Mouse (Mus musculus) midbrain, postnatal 0 days (tissue): ENCODE measurements around the gene Vmn2r22. TPM values are rescaled to one million over a fixed set of nuclear protein-coding genes. Genes with fewer than 3 reads are reported as not detected.
"Not testable (repeated sequence)": the region's sequence is repeated elsewhere in the genome, so short reads cannot be mapped to it uniquely, and the experiment has no call there.

Experiments
- ATAC-seq: fragments of 200-750 bp; cut with Nextera tagmentation; 2 replicates; pipeline ENCODE4 v1.8.0; 2017; ENCODE audit warnings: moderate number of reproducible peaks, mild to moderate bottlenecking, moderate TSS enrichment, moderate library complexity; ENCODE audit not compliant: low FRiP score
- DNase-seq: peaks from one replicate; pipeline ENCODE4 v3.0.0-alpha.2; 2015; ENCODE audit warnings: low spot score
- H3K27ac ChIP-seq: fragments of 300-500 bp; sonication (generic); 2 replicates; pipeline ENCODE4 v1.5.1; 2014; ENCODE audit warnings: low read depth, mild to moderate bottlenecking, low read length, mixed read lengths
- H3K27me3 ChIP-seq: fragments of 300-500 bp; sonication (generic); 2 replicates; pipeline ENCODE4 v1.6.1; 2014; ENCODE audit warnings: low read length, control low read depth, mixed read lengths; ENCODE audit not compliant: insufficient read depth
- H3K36me3 ChIP-seq: fragments of 300-500 bp; sonication (generic); 2 replicates; pipeline ENCODE4 v1.6.1; 2014; ENCODE audit warnings: low read length, control low read depth, mixed read lengths; ENCODE audit not compliant: insufficient read depth
- H3K4me1 ChIP-seq: fragments of 300-500 bp; sonication (generic); 2 replicates; pipeline ENCODE4 v1.6.1; 2014; ENCODE audit warnings: mild to moderate bottlenecking, control low read depth, antibody characterized with exemption, low read length, mixed read lengths; ENCODE audit not compliant: insufficient read depth
- H3K4me2 ChIP-seq: fragments of 300-500 bp; sonication (generic); 2 replicates; pipeline ENCODE4 v1.6.1; 2014; ENCODE audit warnings: low read depth, mild to moderate bottlenecking, low read length, mixed read lengths; ENCODE audit not compliant: poor library complexity, severe bottlenecking
- H3K4me3 ChIP-seq: fragments of 300-500 bp; sonication (generic); 2 replicates; pipeline ENCODE4 v1.5.1; 2014; ENCODE audit warnings: low read depth, mild to moderate bottlenecking, low read length, moderate library complexity
- H3K9ac ChIP-seq: fragments of 300-500 bp; sonication (generic); replicated peaks from 2 replicates; pipeline ENCODE4 v1.6.1; 2014; ENCODE audit warnings: mild to moderate bottlenecking, low read length, moderate library complexity, mixed read lengths; ENCODE audit not compliant: poor library complexity, severe bottlenecking
- H3K9me3 ChIP-seq: fragments of 300-500 bp; sonication (generic); 2 replicates; pipeline ENCODE4 v1.6.1; 2016; ENCODE audit warnings: low read length, control low read depth
- CTCF ChIP-seq: IDR thresholded peaks from 2 replicates; pipeline ENCODE4 v1.5.1; 2016; ENCODE audit warnings: antibody characterized with exemption, mild to moderate bottlenecking
- WGBS: fragments of 180-500 bp; shearing (Covaris S2); extraction: QIAGEN DNeasy Blood & Tissue Kit; methylation state at CpG from one replicate; pipeline ENCODE4 v1.1.7; 2014; 5-methylcytosine and 5-hydroxymethylcytosine counted together
- polyA plus RNA-seq: library from polyadenylated mRNA; unstranded; fragments of >200 nt; fragmentation: Nextera tagmentation; extraction: Ambion mirVana; gene quantifications from 2 replicates; pipeline ENCODE4 v1.2.1, GENCODE M21; 2015
- total RNA-seq: library from RNA; depleted of rRNA; stranded (reverse); fragments of >200 nt; gene quantifications from 2 replicates; pipeline ENCODE4 v1.2.3, GENCODE M21; 2014; rRNA removed

Vmn2r22 gene
- total RNA-seq (not detected in 2 replicates), polyA plus RNA-seq (not detected in 2 replicates)

DNA sequence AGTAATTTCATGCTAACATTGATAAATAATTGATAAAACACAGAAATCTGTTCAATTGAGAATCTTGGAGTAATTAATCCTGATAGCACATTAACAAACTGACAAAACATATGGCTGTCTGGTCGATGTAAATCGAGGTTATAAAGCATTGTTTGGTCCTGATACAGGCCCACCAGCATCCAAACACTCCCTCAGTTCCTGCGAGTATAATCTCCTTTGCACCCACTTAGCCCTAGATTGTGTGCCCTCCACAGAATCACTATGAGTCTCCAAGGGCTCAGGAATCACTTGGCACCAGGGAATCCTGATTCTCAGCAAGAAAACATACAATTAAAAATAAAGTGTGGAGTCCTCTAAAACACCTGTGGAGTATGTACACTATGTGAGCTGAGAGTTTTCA lies at the start of gene Vmn2r22:
Vmn2r22 (minus strand) TSS at position 101 of the 400 bp plus-strand sequence.
- H3K27ac ChIP-seq, H3K4me2 ChIP-seq, H3K36me3 ChIP-seq, H3K9me3 ChIP-seq, H3K9ac ChIP-seq, ATAC-seq, H3K4me3 ChIP-seq, DNase-seq, H3K27me3 ChIP-seq, H3K4me1 ChIP-seq: not testable (repeated sequence)
- WGBS: 66% methylated on average over 3 of the region's 3 CpGs

DNA sequence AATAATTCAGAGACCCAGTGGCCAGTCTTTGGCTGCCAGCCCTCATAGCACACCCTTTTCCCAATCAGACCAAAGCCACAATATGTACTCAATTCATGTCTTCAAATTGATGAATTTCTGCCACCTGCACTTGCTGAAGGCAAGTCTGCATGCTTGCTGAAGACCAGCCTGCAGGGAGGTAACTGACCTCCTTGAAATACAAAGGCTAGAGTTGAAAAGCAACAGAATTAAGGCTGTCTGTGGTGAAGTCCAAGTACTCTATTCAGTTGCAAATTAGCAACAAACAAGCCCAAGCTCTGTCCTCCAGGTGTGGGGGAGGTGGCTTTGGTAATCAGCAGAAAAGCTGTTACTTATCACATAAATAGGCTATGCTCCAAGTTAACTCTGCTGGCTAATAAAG lies 46.7 kb upstream of the Vmn2r22 start:
- H3K4me3 ChIP-seq: no peak overlapping the region
- ATAC-seq: no peak
- no peak overlapping the region for H3K27ac ChIP-seq
- no peaks in the 10 kb centered on the region for H3K9me3 ChIP-seq
- no peak overlapping the region for H3K9ac ChIP-seq
- H3K36me3 ChIP-seq: no peaks in the 10 kb centered on the region
- DNase-seq: no peak
- no peaks in the 10 kb centered on the region for H3K27me3 ChIP-seq
- no peaks in the 10 kb centered on the region for H3K4me1 ChIP-seq
- no peak for TF ChIP-seq CTCF
- H3K4me2 ChIP-seq: no peak overlapping the region

DNA sequence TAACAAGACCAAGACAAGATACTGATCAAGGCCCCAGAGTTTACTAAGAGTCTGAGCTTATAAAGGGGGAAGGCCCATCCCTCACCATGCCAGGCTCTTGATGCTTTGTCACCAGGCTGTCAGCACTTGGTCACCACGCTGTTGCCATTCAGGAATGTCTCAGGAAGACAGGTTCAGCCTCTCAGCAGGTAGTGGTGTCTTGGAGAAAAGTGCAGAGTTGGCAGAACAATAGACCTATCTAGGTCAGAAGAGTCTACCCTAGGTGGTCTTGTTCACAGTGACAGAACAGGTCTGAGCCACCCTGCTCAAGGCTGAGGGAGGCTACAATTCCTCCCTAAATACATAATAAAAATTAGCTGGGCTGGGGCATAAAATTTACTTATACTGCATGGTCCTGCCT lies 46.1 kb upstream of the Vmn2r22 start:
- not testable (repeated sequence) for H3K36me3 ChIP-seq, H3K9ac ChIP-seq, H3K4me2 ChIP-seq, H3K9me3 ChIP-seq, DNase-seq, H3K27ac ChIP-seq, H3K4me3 ChIP-seq, ATAC-seq, H3K27me3 ChIP-seq, H3K4me1 ChIP-seq
- 33% methylated on average over 1 of the region's 1 CpGs for WGBS

DNA sequence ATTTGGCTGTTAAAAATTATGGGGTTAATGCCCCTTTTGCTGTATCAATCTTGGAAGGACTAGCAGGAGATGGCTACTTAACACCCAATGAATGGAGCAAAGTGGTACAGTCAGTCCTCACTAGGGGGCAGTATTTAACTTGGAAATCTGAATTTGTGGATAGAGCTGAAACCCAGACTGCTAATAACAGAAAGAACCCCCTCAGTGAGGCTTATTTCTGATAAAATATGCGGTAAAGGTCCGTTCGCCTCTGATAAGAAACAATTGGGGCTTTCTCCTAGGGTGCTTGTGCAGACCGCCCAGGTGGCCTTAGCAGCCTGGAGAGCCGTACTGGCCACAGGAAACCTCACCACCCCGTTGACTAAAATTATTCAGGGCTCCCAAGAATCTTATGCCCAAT lies 6.5 kb upstream of the Vmn2r22 start:
- Histone ChIP-seq H3K27me3 (no peaks in the 10 kb centered on the region), H3K4me2 (no peak overlapping the region), H3K9me3 (no peaks in the 10 kb centered on the region), H3K27ac (no peak overlapping the region), H3K4me3 (no peak overlapping the region), H3K36me3 (no peaks in the 10 kb centered on the region), H3K4me1 (no peaks in the 10 kb centered on the region), H3K9ac (no peak overlapping the region)
- WGBS: 54% methylated on average over 6 of the region's 6 CpGs
- ATAC-seq (no peak), DNase-seq (peak; percentile 30)
- peak; percentile 39 for TF ChIP-seq CTCF

DNA sequence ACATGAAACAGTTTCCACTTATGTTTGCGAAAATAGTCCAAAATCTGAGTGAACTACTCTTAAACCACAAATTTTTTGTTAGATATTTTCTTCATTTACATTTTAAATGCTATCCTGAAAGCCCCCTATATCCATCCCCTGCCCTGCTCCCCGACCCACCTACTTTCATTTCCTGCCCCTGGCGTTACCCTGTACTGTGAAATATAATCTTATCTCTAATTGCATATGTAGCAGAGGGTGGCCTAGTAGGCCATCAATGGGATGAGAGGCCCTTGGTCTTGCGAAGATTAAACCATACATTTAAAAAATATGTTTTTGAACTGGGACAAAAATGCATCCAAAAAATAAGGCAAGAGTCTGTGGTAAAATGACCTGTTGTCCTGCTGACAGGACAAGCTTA lies 11.1 kb downstream of the Vmn2r22 start:
- H3K36me3 ChIP-seq, DNase-seq, H3K27me3 ChIP-seq, H3K4me2 ChIP-seq, H3K9me3 ChIP-seq, ATAC-seq, H3K27ac ChIP-seq, H3K4me3 ChIP-seq, H3K9ac ChIP-seq, H3K4me1 ChIP-seq: not testable (repeated sequence)
- 87% methylated on average over 4 of the region's 4 CpGs for WGBS

DNA sequence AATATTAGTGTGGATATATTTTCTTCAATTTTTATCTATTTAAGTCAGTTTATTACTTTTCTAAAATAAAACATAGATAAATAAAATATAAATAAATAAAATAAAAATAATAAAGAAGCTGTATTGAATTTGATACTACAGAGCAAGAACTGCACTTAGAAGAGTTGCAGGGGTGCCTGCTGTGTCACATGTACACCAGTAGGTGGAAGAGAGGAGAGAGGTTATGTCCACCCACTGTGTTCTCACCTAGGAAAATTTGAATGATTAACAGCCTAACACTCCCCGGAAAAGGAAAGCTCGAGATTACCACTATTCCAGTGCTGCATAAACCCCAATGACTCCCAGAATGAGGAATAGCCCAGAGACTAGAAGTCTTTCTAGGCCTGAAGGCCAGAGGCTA lies 26.7 kb downstream of the Vmn2r22 start:
- WGBS: no CpG with 5 or more reads among the region's 2 CpGs

DNA sequence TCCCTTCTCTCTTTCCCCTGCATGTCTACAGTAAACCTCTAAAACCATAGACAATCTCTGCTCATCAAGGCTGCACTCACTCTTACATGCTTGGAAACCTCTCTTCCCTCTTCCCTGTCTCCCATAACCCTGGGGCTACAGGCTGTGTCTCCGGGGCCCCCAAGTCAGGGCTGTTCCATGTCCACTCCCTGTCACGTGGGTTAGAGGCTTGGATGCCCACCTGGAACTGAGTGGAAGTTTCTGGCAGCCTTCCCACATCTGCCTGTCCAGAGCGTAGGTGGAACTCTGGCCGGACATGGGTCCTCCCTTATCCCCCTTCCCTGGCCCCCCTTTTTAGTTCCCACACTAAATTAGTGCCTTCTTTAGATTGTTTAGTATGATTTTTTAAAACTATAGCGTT lies 62.2 kb downstream of the Vmn2r22 start:
- not testable (repeated sequence) for H3K27ac ChIP-seq, H3K4me2 ChIP-seq, H3K4me1 ChIP-seq, DNase-seq, H3K9me3 ChIP-seq, H3K9ac ChIP-seq, ATAC-seq, H3K27me3 ChIP-seq, H3K36me3 ChIP-seq, H3K4me3 ChIP-seq
- WGBS: no CpG with 5 or more reads among the region's 5 CpGs

More for the DNA sequence above, 26.7 kb downstream of the Vmn2r22 start:
- not testable (repeated sequence) for H3K27ac ChIP-seq, H3K36me3 ChIP-seq, H3K4me3 ChIP-seq, DNase-seq, H3K9ac ChIP-seq, H3K4me1 ChIP-seq, H3K9me3 ChIP-seq, H3K4me2 ChIP-seq, ATAC-seq, H3K27me3 ChIP-seq

DNA sequence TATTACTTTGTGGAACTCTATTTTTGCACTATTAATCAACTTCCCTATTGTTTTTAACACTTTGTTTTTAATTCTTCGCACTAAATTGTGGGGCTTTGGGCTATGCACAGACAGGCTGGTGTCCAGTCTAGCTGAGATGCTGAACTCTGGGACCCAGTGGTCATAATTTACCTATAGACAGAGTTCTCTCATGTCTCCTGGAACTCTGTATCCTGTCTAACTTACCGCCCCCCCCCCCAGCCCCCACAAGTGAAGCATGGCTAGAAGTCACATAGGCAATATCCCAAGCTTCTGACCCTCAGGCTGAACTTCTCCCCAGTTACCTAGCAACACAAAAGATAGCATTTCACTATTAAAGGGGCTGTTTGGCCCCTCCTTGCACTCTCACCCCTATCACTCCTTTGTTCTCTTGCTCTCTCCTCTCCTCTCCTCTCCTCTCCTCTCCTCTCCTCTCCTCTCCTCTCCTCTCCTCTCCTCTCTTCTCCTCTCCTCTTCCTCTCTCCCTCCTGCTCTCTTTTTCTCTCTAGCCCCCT lies 62.7 kb downstream of the Vmn2r22 start:
- not testable (repeated sequence) for DNase-seq, H3K9me3 ChIP-seq, H3K4me3 ChIP-seq, H3K36me3 ChIP-seq, H3K27me3 ChIP-seq, ATAC-seq, H3K4me1 ChIP-seq, H3K9ac ChIP-seq, H3K4me2 ChIP-seq, H3K27ac ChIP-seq
- no CpG with 5 or more reads among the region's 2 CpGs for WGBS

DNA sequence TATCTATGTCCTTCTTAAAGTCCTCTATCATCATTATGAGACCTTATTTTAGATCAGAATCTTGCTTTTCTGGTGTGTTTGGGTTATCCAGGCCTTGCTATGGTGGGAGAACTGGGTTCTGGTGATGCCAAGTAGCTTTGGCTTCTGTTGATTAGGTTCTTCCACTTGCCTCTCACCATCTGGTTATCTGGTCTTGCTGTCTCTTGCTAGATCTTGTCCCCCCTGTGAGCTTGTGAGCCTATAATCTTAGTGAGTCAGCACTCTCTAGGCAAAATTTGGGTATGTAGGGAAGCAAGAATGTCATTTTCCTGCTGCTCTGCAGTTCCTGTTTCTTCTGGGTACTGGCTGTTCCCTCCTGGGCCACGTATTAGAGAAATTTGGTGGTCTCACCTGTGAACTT lies 66.5 kb downstream of the Vmn2r22 start:
- not testable (repeated sequence) for ATAC-seq
- WGBS: no CpG with 5 or more reads among the region's 1 CpGs

More for the DNA sequence above, 66.5 kb downstream of the Vmn2r22 start:
- not testable (repeated sequence) for H3K4me2 ChIP-seq, H3K4me3 ChIP-seq, DNase-seq, H3K4me1 ChIP-seq, H3K9me3 ChIP-seq, H3K36me3 ChIP-seq, H3K27ac ChIP-seq, H3K9ac ChIP-seq, H3K27me3 ChIP-seq
